Comparison of ENCODE assay signal across 10 mouse cellular contexts in the genomic region with DNA sequence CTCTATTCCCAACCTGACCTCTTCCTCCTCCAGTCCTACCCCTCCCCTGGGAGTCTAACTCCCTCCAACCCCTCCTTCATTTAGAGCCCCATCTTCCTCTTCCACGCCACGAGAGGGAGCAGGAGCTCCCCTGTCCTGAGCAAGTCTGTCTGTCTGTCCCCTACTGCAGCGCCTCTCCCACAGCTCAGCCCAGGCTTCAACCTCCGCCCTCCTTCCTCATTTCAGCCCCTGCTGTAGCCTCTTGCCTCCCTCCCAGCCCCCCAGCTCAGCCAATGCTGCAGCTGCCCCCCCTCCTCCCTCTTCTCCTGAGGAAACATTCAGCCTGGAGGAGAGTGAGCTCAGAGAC. TPM values are rescaled to one million over a fixed set of nuclear protein-coding genes. Genes with fewer than 3 reads are reported as not detected.
DNase-seq lines count a peak whose midpoint lies in the region; ATAC-seq and TF ChIP-seq lines count a peak whose summit lies in the region.
"Had no signal": no experiment of that assay in that cellular context is flagged by ENCODE, and none has a peak within 500 bp of the region (broad histone marks: within the 10 kb centered on the region; RNA-seq: fewer than 3 reads in every experiment).

No protein-coding gene starts in this region.

- DNase-seq in lung, postnatal 0 days (ENCODE audit: low spot score): no peak
- no peak for DNase-seq in lung, adult 18-20 months
- peak; percentile 56 for DNase-seq in ZHBTc4 (ENCODE audit: low read depth, low spot score)
- DNase-seq in adrenal gland, adult 2 months: no peak
- DNase-seq in forebrain, embryonic 10.5 days (ENCODE audit: extremely low spot score, low spot score): no peak
- DNase-seq: adrenal gland, postnatal 14 days had no signal

- H3K4me1 ChIP-seq in lung, postnatal 0 days (ENCODE audit: insufficient read depth, low read depth, low read length): no peaks in the 10 kb centered on the region
- H3K4me1 ChIP-seq in intestine, embryonic 15.5 days (replicated peaks): peaks cover 11% of the 10 kb centered on the region; the same call in 1 of the 2 replicates
- H3K4me1 ChIP-seq in forebrain, embryonic 15.5 days: 0 out of 2 replicates have a peak, but pooled peaks cover 5% of the 10 kb centered on the region
- peaks cover 27% of the 10 kb centered on the region for H3K4me1 ChIP-seq in forebrain, embryonic 10.5 days
- H3K4me1 ChIP-seq: midbrain, embryonic 13.5 days had no signal

- no peak for ATAC-seq in lung, postnatal 0 days
- ATAC-seq in intestine, embryonic 15.5 days: peak; percentile 58
- peak; percentile 45; the same call in 1 of the 2 replicates for ATAC-seq in neutrophil, adult 5-6 weeks (ENCODE audit: extremely low read depth, insufficient number of reproducible peaks, low FRiP score, poor library complexity, severe bottlenecking)
- ATAC-seq in forebrain, embryonic 15.5 days (replicated peaks): no peak
- ATAC-seq: midbrain, embryonic 13.5 days had no signal

- H3K9ac ChIP-seq in lung, postnatal 0 days (replicated peaks; ENCODE audit: low read depth): no peak overlapping the region
- H3K9ac ChIP-seq in intestine, embryonic 15.5 days: no peak overlapping the region
- no peak overlapping the region for H3K9ac ChIP-seq in forebrain, embryonic 15.5 days (replicated peaks)
- H3K9ac ChIP-seq: midbrain, embryonic 13.5 days had no signal

- no peaks in the 10 kb centered on the region for H3K9me3 ChIP-seq in lung, postnatal 0 days (ENCODE audit: low read length)
- no peaks in the 10 kb centered on the region for H3K9me3 ChIP-seq in intestine, embryonic 15.5 days
- no peaks in the 10 kb centered on the region for H3K9me3 ChIP-seq in forebrain, embryonic 15.5 days
- no peaks in the 10 kb centered on the region for H3K9me3 ChIP-seq in forebrain, embryonic 10.5 days
- H3K9me3 ChIP-seq: midbrain, embryonic 13.5 days had no signal

- no peak overlapping the region for H3K27ac ChIP-seq in lung, postnatal 0 days (ENCODE audit: low read length)
- peak overlapping the region; percentile 74 for H3K27ac ChIP-seq in intestine, embryonic 15.5 days
- H3K27ac ChIP-seq in forebrain, embryonic 15.5 days (replicated peaks): no peak overlapping the region
- no peak overlapping the region for H3K27ac ChIP-seq in forebrain, embryonic 10.5 days
- H3K27ac ChIP-seq: midbrain, embryonic 13.5 days had no signal

- H3K27me3 ChIP-seq in lung, postnatal 0 days (replicated peaks; ENCODE audit: insufficient read depth, low read length): peaks cover 15% of the 10 kb centered on the region; the same call in 1 of the 2 replicates
- peaks cover 23% of the 10 kb centered on the region for H3K27me3 ChIP-seq in intestine, embryonic 15.5 days (replicated peaks)
- peaks cover 59% of the 10 kb centered on the region for H3K27me3 ChIP-seq in forebrain, embryonic 15.5 days
- peaks cover 94% of the 10 kb centered on the region for H3K27me3 ChIP-seq in forebrain, embryonic 10.5 days (ENCODE audit: poor library complexity, severe bottlenecking)

- TF ChIP-seq EP300 in lung, postnatal 0 days (IDR thresholded peaks at IDR 0.05): no peak

- WGBS in lung, postnatal 0 days: 31% methylated on average over 4 of the region's 4 CpGs
- WGBS in intestine, embryonic 15.5 days: 27% methylated on average over 4 of the region's 4 CpGs
- WGBS in forebrain, embryonic 15.5 days: 29% methylated on average over 4 of the region's 4 CpGs
- 33% methylated on average over 4 of the region's 4 CpGs for WGBS in forebrain, embryonic 10.5 days

- TF ChIP-seq CTCF in lung, postnatal 0 days (IDR thresholded peaks at IDR 0.05): peak; percentile 51

- H3K4me3 ChIP-seq in lung, postnatal 0 days (ENCODE audit: low read depth, low read length): no peak overlapping the region
- no peak overlapping the region for H3K4me3 ChIP-seq in intestine, embryonic 15.5 days (replicated peaks)
- H3K4me3 ChIP-seq in forebrain, embryonic 15.5 days: no peak overlapping the region
- no peak overlapping the region for H3K4me3 ChIP-seq in forebrain, embryonic 10.5 days
- H3K4me3 ChIP-seq: midbrain, embryonic 13.5 days had no signal

- H3K36me3 ChIP-seq in lung, postnatal 0 days (ENCODE audit: insufficient read depth, low read length): no peaks in the 10 kb centered on the region
- H3K36me3 ChIP-seq in intestine, embryonic 15.5 days: no peaks in the 10 kb centered on the region
- H3K36me3 ChIP-seq in forebrain, embryonic 15.5 days: no peaks in the 10 kb centered on the region
- H3K36me3 ChIP-seq in forebrain, embryonic 10.5 days (replicated peaks): no peaks in the 10 kb centered on the region
- H3K36me3 ChIP-seq: midbrain, embryonic 13.5 days had no signal

- H3K4me2 ChIP-seq in lung, postnatal 0 days (replicated peaks; ENCODE audit: low read depth, low read length): peak overlapping the region; percentile 60; the same call in 1 of the 2 replicates
- peak overlapping the region; percentile 60 for H3K4me2 ChIP-seq in intestine, embryonic 15.5 days (replicated peaks)
- no peak overlapping the region for H3K4me2 ChIP-seq in forebrain, embryonic 15.5 days (replicated peaks)
- H3K4me2 ChIP-seq: midbrain, embryonic 13.5 days had no signal

RNA-seq across cellular contexts. Expression of gene B3gnt3, which starts 0.5 kb away (rescaled TPM):
- polyA plus RNA-seq in lung, postnatal 0 days (2015; fragmentation: Nextera tagmentation; extraction: Ambion mirVana): 11.7 and 12.1 TPM in 2 replicates
- 16.0 and 17.0 TPM in 2 replicates for polyA plus RNA-seq in intestine, embryonic 15.5 days (2015; fragmentation: Nextera tagmentation; extraction: Ambion mirVana)
- total RNA-seq in neutrophil, adult 5-6 weeks (2017): 0.58 and 0.86 TPM in 2 replicates
- 0.42 and 0.46 TPM in 2 replicates for polyA plus RNA-seq in forebrain, embryonic 15.5 days (2015; fragmentation: Nextera tagmentation; extraction: Ambion mirVana)
- 1 to 10 TPM; 4.4 to 5.7 TPM for total RNA-seq in adrenal gland, adult 2 months (2021)
- polyA plus RNA-seq in adrenal gland, adult 2 months (2012; rRNA removed): 14.4 and 17.5 TPM in 2 replicates
- 0.41 and 0.69 TPM in 2 replicates for polyA plus RNA-seq in forebrain, embryonic 10.5 days (2016; fragmentation: Nextera tagmentation; extraction: Ambion mirVana)

RNA-seq across cellular contexts. Expression of gene Insl3, which starts 13.0 kb away (rescaled TPM):
- polyA plus RNA-seq in lung, postnatal 0 days (2015; fragmentation: Nextera tagmentation; extraction: Ambion mirVana): 2.9 and 3.9 TPM in 2 replicates
- polyA plus RNA-seq in intestine, embryonic 15.5 days (2015; fragmentation: Nextera tagmentation; extraction: Ambion mirVana): 1.2 and 1.9 TPM in 2 replicates
- total RNA-seq in neutrophil, adult 5-6 weeks (2017): 4.5 and 10.0 TPM in 2 replicates
- 0.54 TPM in 1 of 2 replicates, not detected in the other for polyA plus RNA-seq in forebrain, embryonic 15.5 days (2015; fragmentation: Nextera tagmentation; extraction: Ambion mirVana)
- total RNA-seq in adrenal gland, adult 2 months (2021): 1 to 10 TPM; 7.1 to 7.5 TPM
- polyA plus RNA-seq in adrenal gland, adult 2 months (2012; rRNA removed): 39.2 and 39.3 TPM in 2 replicates
- 0.26 TPM in 1 of 2 replicates, not detected in the other for polyA plus RNA-seq in forebrain, embryonic 10.5 days (2016; fragmentation: Nextera tagmentation; extraction: Ambion mirVana)

RNA-seq across cellular contexts. Expression of gene Fcho1, which starts 23.5 kb away (rescaled TPM):
- polyA plus RNA-seq in lung, postnatal 0 days (2015; fragmentation: Nextera tagmentation; extraction: Ambion mirVana): 1.4 and 1.8 TPM in 2 replicates
- 5.3 and 7.1 TPM in 2 replicates for polyA plus RNA-seq in intestine, embryonic 15.5 days (2015; fragmentation: Nextera tagmentation; extraction: Ambion mirVana)
- 78.8 and 80.4 TPM in 2 replicates for total RNA-seq in neutrophil, adult 5-6 weeks (2017)
- polyA plus RNA-seq in forebrain, embryonic 15.5 days (2015; fragmentation: Nextera tagmentation; extraction: Ambion mirVana): 70.9 and 71.7 TPM in 2 replicates
- 1 to 10 TPM; 1.8 to 2.7 TPM for total RNA-seq in adrenal gland, adult 2 months (2021)
- 8.2 and 10.6 TPM in 2 replicates for polyA plus RNA-seq in adrenal gland, adult 2 months (2012; rRNA removed)
- 12.6 and 13.2 TPM in 2 replicates for polyA plus RNA-seq in forebrain, embryonic 10.5 days (2016; fragmentation: Nextera tagmentation; extraction: Ambion mirVana)

RNA-seq across cellular contexts. Expression of gene Jak3, which starts 26.0 kb away (rescaled TPM):
- 7.7 and 10.0 TPM in 2 replicates for polyA plus RNA-seq in lung, postnatal 0 days (2015; fragmentation: Nextera tagmentation; extraction: Ambion mirVana)
- polyA plus RNA-seq in intestine, embryonic 15.5 days (2015; fragmentation: Nextera tagmentation; extraction: Ambion mirVana): 9.0 and 9.2 TPM in 2 replicates
- total RNA-seq in neutrophil, adult 5-6 weeks (2017): 19.0 and 25.7 TPM in 2 replicates
- 2.9 and 3.3 TPM in 2 replicates for polyA plus RNA-seq in forebrain, embryonic 15.5 days (2015; fragmentation: Nextera tagmentation; extraction: Ambion mirVana)
- 10 to 100 TPM in 1 of 2 experiments, 1 to 10 TPM in 1; 9.4 to 19.0 TPM for total RNA-seq in adrenal gland, adult 2 months (2021)
- polyA plus RNA-seq in adrenal gland, adult 2 months (2012; rRNA removed): 32.3 and 44.2 TPM in 2 replicates
- polyA plus RNA-seq in forebrain, embryonic 10.5 days (2016; fragmentation: Nextera tagmentation; extraction: Ambion mirVana): 2.5 and 3.0 TPM in 2 replicates

RNA-seq across cellular contexts. Expression of gene Unc13a, which starts 30.5 kb away (rescaled TPM):
- 0.35 and 0.46 TPM in 2 replicates for polyA plus RNA-seq in lung, postnatal 0 days (2015; fragmentation: Nextera tagmentation; extraction: Ambion mirVana)
- 1.3 and 1.5 TPM in 2 replicates for polyA plus RNA-seq in intestine, embryonic 15.5 days (2015; fragmentation: Nextera tagmentation; extraction: Ambion mirVana)
- total RNA-seq in neutrophil, adult 5-6 weeks (2017): 0.12 TPM in 2 replicates
- polyA plus RNA-seq in forebrain, embryonic 15.5 days (2015; fragmentation: Nextera tagmentation; extraction: Ambion mirVana): 23.3 and 23.6 TPM in 2 replicates
- 10 to 100 TPM in 1 of 2 experiments, 1 to 10 TPM in 1; 6.0 to 10.5 TPM for total RNA-seq in adrenal gland, adult 2 months (2021)
- polyA plus RNA-seq in adrenal gland, adult 2 months (2012; rRNA removed): 4.4 and 6.3 TPM in 2 replicates
- polyA plus RNA-seq in forebrain, embryonic 10.5 days (2016; fragmentation: Nextera tagmentation; extraction: Ambion mirVana): 2.9 and 3.3 TPM in 2 replicates

Comparison
In these comparisons a context has a peak if more than half of its experiments do, and no peak if none do; other contexts are left out.
1. ATAC-seq: peak in intestine, embryonic 15.5 days (single experiment) and neutrophil, adult 5-6 weeks (single experiment); none in lung, postnatal 0 days (single experiment) and forebrain, embryonic 15.5 days (single experiment).